ENCODE assay signal across 10 mouse cellular contexts in the genomic region with DNA sequence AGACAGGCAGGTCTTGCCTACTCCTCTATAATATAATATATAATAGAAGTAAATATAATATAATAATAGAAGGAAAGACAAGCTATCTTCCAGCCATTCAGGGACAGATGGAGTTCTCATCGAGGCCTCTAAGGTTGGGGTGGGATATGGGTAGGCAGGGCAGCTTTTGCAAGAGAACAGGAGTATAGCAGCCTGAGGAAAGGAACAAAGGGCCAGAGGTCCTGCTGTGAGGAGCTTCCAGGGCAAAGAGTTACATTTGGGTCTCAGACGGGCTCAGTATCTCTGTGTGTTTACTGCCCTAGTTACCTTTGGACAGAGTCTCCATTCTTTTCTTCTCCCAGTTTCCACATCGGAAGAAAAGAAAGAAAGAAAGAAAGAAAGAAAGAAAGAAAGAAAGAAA. TPM values are rescaled to one million over a fixed set of nuclear protein-coding genes. Genes with fewer than 3 reads are reported as not detected.
A peak's percentile ranks its signal among the peaks of the same experiment; 100 is the strongest.
DNase-seq lines count a peak whose midpoint lies in the region; ATAC-seq lines count a peak whose summit lies in the region.
"Had no signal": no experiment of that assay in that cellular context is flagged by ENCODE, and none has a peak within 500 bp of the region (broad histone marks: within the 10 kb centered on the region; RNA-seq: fewer than 3 reads in every experiment).

No protein-coding gene starts in this region.

- no peak overlapping the region for H3K4me3 ChIP-seq in intestine, embryonic 14.5 days (ENCODE audit: low read depth, low read length)
- H3K4me3 ChIP-seq in intestine, embryonic 15.5 days (replicated peaks) = no peak overlapping the region
- no peak overlapping the region for H3K4me3 ChIP-seq in limb, embryonic 13.5 days
- no peak overlapping the region for H3K4me3 ChIP-seq in kidney, embryonic 16.5 days (ENCODE audit: low read length)

- ATAC-seq in intestine, embryonic 14.5 days (replicated peaks; ENCODE audit: low FRiP score, low TSS enrichment, low read depth) = no peak
- no peak for ATAC-seq in intestine, embryonic 15.5 days
- ATAC-seq in limb, embryonic 13.5 days (ENCODE audit: low FRiP score, low read depth) = no peak
- ATAC-seq in kidney, embryonic 16.5 days (ENCODE audit: low FRiP score, low TSS enrichment) = no peak

- H3K27ac ChIP-seq in intestine, embryonic 14.5 days (ENCODE audit: low read depth) = no peak overlapping the region
- H3K27ac ChIP-seq in intestine, embryonic 15.5 days = no peak overlapping the region
- H3K27ac ChIP-seq in limb, embryonic 13.5 days = no peak overlapping the region
- H3K27ac ChIP-seq in kidney, embryonic 16.5 days (ENCODE audit: low read length) = no peak overlapping the region
- H3K27ac ChIP-seq: liver, embryonic 14.5 days had no signal

- peaks cover 29% of the 10 kb centered on the region for H3K27me3 ChIP-seq in intestine, embryonic 14.5 days (replicated peaks; ENCODE audit: control insufficient read depth, insufficient read depth, low read length)
- peaks cover 18% of the 10 kb centered on the region for H3K27me3 ChIP-seq in intestine, embryonic 15.5 days (replicated peaks)
- peaks cover 37% of the 10 kb centered on the region for H3K27me3 ChIP-seq in limb, embryonic 13.5 days
- H3K27me3 ChIP-seq in kidney, embryonic 16.5 days (ENCODE audit: insufficient read depth, low read length) = peaks cover 34% of the 10 kb centered on the region

- peak; percentile 30 for DNase-seq in cerebellum, adult 11-12 months
- DNase-seq in cerebellum, postnatal 36 days = no peak
- no peak for DNase-seq in intestine, embryonic 14.5 days (ENCODE audit: low spot score)
- DNase-seq in ZHBTc4 (ENCODE audit: low read depth, low spot score) = peak; percentile 69
- DNase-seq in kidney, postnatal 14 days = no peak
- DNase-seq: gastrocnemius, postnatal 10 days had no signal

- H3K36me3 ChIP-seq in intestine, embryonic 14.5 days (ENCODE audit: control insufficient read depth, insufficient read depth, low read length) = no peaks in the 10 kb centered on the region
- no peaks in the 10 kb centered on the region for H3K36me3 ChIP-seq in intestine, embryonic 15.5 days
- peaks cover 7% of the 10 kb centered on the region for H3K36me3 ChIP-seq in limb, embryonic 13.5 days
- H3K36me3 ChIP-seq in kidney, embryonic 16.5 days (ENCODE audit: insufficient read depth, low read length) = peaks cover 1% of the 10 kb centered on the region; the same call in 1 of the 2 replicates

- H3K9me3 ChIP-seq in intestine, embryonic 14.5 days (ENCODE audit: control insufficient read depth, low read length) = no peaks in the 10 kb centered on the region
- no peaks in the 10 kb centered on the region for H3K9me3 ChIP-seq in intestine, embryonic 15.5 days
- H3K9me3 ChIP-seq in limb, embryonic 13.5 days = no peaks in the 10 kb centered on the region
- no peaks in the 10 kb centered on the region for H3K9me3 ChIP-seq in kidney, embryonic 16.5 days (ENCODE audit: low read length)

- peak overlapping the region; percentile 84; the same call in 1 of the 2 replicates for H3K4me2 ChIP-seq in intestine, embryonic 14.5 days (ENCODE audit: low read length)
- no peak overlapping the region for H3K4me2 ChIP-seq in intestine, embryonic 15.5 days (replicated peaks)
- H3K4me2 ChIP-seq in limb, embryonic 13.5 days (replicated peaks) = peak overlapping the region; percentile 89; the same call in 1 of the 2 replicates
- no peak overlapping the region for H3K4me2 ChIP-seq in kidney, embryonic 16.5 days (replicated peaks; ENCODE audit: low read depth, low read length)

- H3K9ac ChIP-seq in intestine, embryonic 14.5 days (ENCODE audit: low read length) = no peak overlapping the region
- H3K9ac ChIP-seq in intestine, embryonic 15.5 days = no peak overlapping the region
- H3K9ac ChIP-seq in limb, embryonic 13.5 days = no peak overlapping the region
- H3K9ac ChIP-seq in kidney, embryonic 16.5 days (replicated peaks; ENCODE audit: low read length) = no peak overlapping the region
- H3K9ac ChIP-seq: liver, embryonic 14.5 days had no signal

- peaks cover 18% of the 10 kb centered on the region for H3K4me1 ChIP-seq in intestine, embryonic 14.5 days (replicated peaks; ENCODE audit: control insufficient read depth, insufficient read depth, low read length)
- H3K4me1 ChIP-seq in intestine, embryonic 15.5 days (replicated peaks) = peaks cover 19% of the 10 kb centered on the region
- H3K4me1 ChIP-seq in limb, embryonic 13.5 days = peaks cover 29% of the 10 kb centered on the region
- H3K4me1 ChIP-seq in kidney, embryonic 16.5 days (ENCODE audit: insufficient read depth, low read length) = peaks cover 10% of the 10 kb centered on the region; the same call in 1 of the 2 replicates

- 58% methylated on average over 3 of the region's 3 CpGs for WGBS in intestine, embryonic 14.5 days
- 62% methylated on average over 3 of the region's 3 CpGs for WGBS in intestine, embryonic 15.5 days
- 56% methylated on average over 3 of the region's 3 CpGs for WGBS in limb, embryonic 13.5 days
- WGBS in kidney, embryonic 16.5 days = 53% methylated on average over 3 of the region's 3 CpGs

RNA-seq across cellular contexts. Expression of gene Kif5a, which starts 0.5 kb away (rescaled TPM):
- 9.2 and 10.6 TPM in 2 replicates for polyA plus RNA-seq in intestine, embryonic 14.5 days (2014; fragmentation: Nextera tagmentation; extraction: Ambion mirVana)
- 5.9 and 6.4 TPM in 2 replicates for polyA plus RNA-seq in intestine, embryonic 15.5 days (2015; fragmentation: Nextera tagmentation; extraction: Ambion mirVana)
- 4.2 and 4.8 TPM in 2 replicates for polyA plus RNA-seq in limb, embryonic 13.5 days (2015; fragmentation: Nextera tagmentation; extraction: Ambion mirVana)
- polyA plus RNA-seq in kidney, embryonic 16.5 days (2015; fragmentation: Nextera tagmentation; extraction: Ambion mirVana) = 0.76 and 1.7 TPM in 2 replicates

RNA-seq across cellular contexts. Expression of gene Dctn2, which starts 2.5 kb away (rescaled TPM):
- polyA plus RNA-seq in intestine, embryonic 14.5 days (2014; fragmentation: Nextera tagmentation; extraction: Ambion mirVana) = 157 and 166 TPM in 2 replicates
- 150 and 154 TPM in 2 replicates for polyA plus RNA-seq in intestine, embryonic 15.5 days (2015; fragmentation: Nextera tagmentation; extraction: Ambion mirVana)
- 188 and 192 TPM in 2 replicates for polyA plus RNA-seq in limb, embryonic 13.5 days (2015; fragmentation: Nextera tagmentation; extraction: Ambion mirVana)
- polyA plus RNA-seq in kidney, embryonic 16.5 days (2015; fragmentation: Nextera tagmentation; extraction: Ambion mirVana) = 206 and 212 TPM in 2 replicates

RNA-seq across cellular contexts. Expression of gene Mbd6, which starts 25.2 kb away (rescaled TPM):
- polyA plus RNA-seq in intestine, embryonic 14.5 days (2014; fragmentation: Nextera tagmentation; extraction: Ambion mirVana) = 19.2 and 20.6 TPM in 2 replicates
- 13.1 and 15.7 TPM in 2 replicates for polyA plus RNA-seq in intestine, embryonic 15.5 days (2015; fragmentation: Nextera tagmentation; extraction: Ambion mirVana)
- polyA plus RNA-seq in limb, embryonic 13.5 days (2015; fragmentation: Nextera tagmentation; extraction: Ambion mirVana) = 15.0 and 16.7 TPM in 2 replicates
- polyA plus RNA-seq in kidney, embryonic 16.5 days (2015; fragmentation: Nextera tagmentation; extraction: Ambion mirVana) = 13.3 and 14.8 TPM in 2 replicates

RNA-seq across cellular contexts. Expression of gene Mars, which starts 48.0 kb away (rescaled TPM):
- 123 and 124 TPM in 2 replicates for polyA plus RNA-seq in intestine, embryonic 14.5 days (2014; fragmentation: Nextera tagmentation; extraction: Ambion mirVana)
- polyA plus RNA-seq in intestine, embryonic 15.5 days (2015; fragmentation: Nextera tagmentation; extraction: Ambion mirVana) = 113 and 129 TPM in 2 replicates
- polyA plus RNA-seq in limb, embryonic 13.5 days (2015; fragmentation: Nextera tagmentation; extraction: Ambion mirVana) = 118 and 122 TPM in 2 replicates
- polyA plus RNA-seq in kidney, embryonic 16.5 days (2015; fragmentation: Nextera tagmentation; extraction: Ambion mirVana) = 115 and 123 TPM in 2 replicates

RNA-seq across cellular contexts. Expression of gene Pip4k2c, which starts 52.2 kb away (rescaled TPM):
- polyA plus RNA-seq in intestine, embryonic 14.5 days (2014; fragmentation: Nextera tagmentation; extraction: Ambion mirVana) = 24.2 and 25.9 TPM in 2 replicates
- 33.7 and 35.0 TPM in 2 replicates for polyA plus RNA-seq in intestine, embryonic 15.5 days (2015; fragmentation: Nextera tagmentation; extraction: Ambion mirVana)
- 27.6 and 29.1 TPM in 2 replicates for polyA plus RNA-seq in limb, embryonic 13.5 days (2015; fragmentation: Nextera tagmentation; extraction: Ambion mirVana)
- polyA plus RNA-seq in kidney, embryonic 16.5 days (2015; fragmentation: Nextera tagmentation; extraction: Ambion mirVana) = 50.9 and 52.2 TPM in 2 replicates

Comparison
In these comparisons a context has a peak if more than half of its experiments do, and no peak if none do; other contexts are left out.
1. DNase-seq: peak in cerebellum, adult 11-12 months (single experiment) and ZHBTc4 (single experiment); none in cerebellum, postnatal 36 days (0 of 2), intestine, embryonic 14.5 days (single experiment) and kidney, postnatal 14 days (single experiment).
2. H3K4me2 ChIP-seq: peak in intestine, embryonic 14.5 days (single experiment) and limb, embryonic 13.5 days (single experiment); none in intestine, embryonic 15.5 days (single experiment) and kidney, embryonic 16.5 days (single experiment).